Mouse (Mus musculus) erythroblast, embryonic 14.5 days (primary cell): ENCODE data around the gene Cnksr3. TPM values are rescaled to one million over a fixed set of nuclear protein-coding genes. Genes with fewer than 3 reads are reported as not detected.

Experiments used
- H3K27me3 ChIP-seq: 2 replicates; pipeline ENCODE4 v1.6.1; 2012; ENCODE audit warnings: inconsistent platforms; ENCODE audit not compliant: control insufficient read depth
- H3K36me3 ChIP-seq: 2 replicates; pipeline ENCODE4 v1.6.1; 2012; ENCODE audit warnings: mild to moderate bottlenecking, inconsistent platforms; ENCODE audit not compliant: control insufficient read depth
- H3K4me1 ChIP-seq: 2 replicates; pipeline ENCODE4 v1.6.1; 2012; ENCODE audit warnings: inconsistent platforms; ENCODE audit not compliant: control insufficient read depth
- H3K4me3 ChIP-seq: replicated peaks from 2 replicates; pipeline ENCODE3; 2012; ENCODE audit warnings: moderate library complexity, mild to moderate bottlenecking, inconsistent platforms
- H3K9me3 ChIP-seq: 2 replicates; pipeline ENCODE4 v1.6.1; 2012; ENCODE audit warnings: low read length, inconsistent platforms, mixed read lengths; ENCODE audit not compliant: control insufficient read depth
- GATA1 ChIP-seq: IDR thresholded peaks from 2 replicates; pipeline ENCODE4 v1.6.1; 2012; ENCODE audit warnings: low read length, inconsistent platforms, mixed read lengths
- TAL1 ChIP-seq: IDR thresholded peaks from 3 replicates; pipeline ENCODE4 v1.6.1; 2012; ENCODE audit warnings: low read length, inconsistent platforms, mixed read lengths
- polyA plus RNA-seq: library from polyadenylated mRNA; stranded (reverse); fragments of >175 nt; gene quantifications from 2 replicates; pipeline ENCODE4 v1.2.3, GENCODE M21; 2012

The Cnksr3 gene
- polyA plus RNA-seq, 1 experiment, result 0.77 TPM

GRCm38 (mm10) chr10:7182555-7183170, 29.4 kb downstream of the Cnksr3 start:
- no peaks in the 10 kb centered on the region for H3K9me3 ChIP-seq
- 0 out of 2 replicates have a peak, but pooled peaks cover 2% of the 10 kb centered on the region for H3K36me3 ChIP-seq
- no peak overlapping the region for H3K4me3 ChIP-seq
- TF ChIP-seq GATA1 (no peak), TAL1 (no peak)
- H3K27me3 ChIP-seq, result no peaks in the 10 kb centered on the region
- H3K4me1 ChIP-seq, result peaks cover 20% of the 10 kb centered on the region; the same call in 1 of the 2 replicates

GRCm38 (mm10) chr10:7180296-7180695, 31.7 kb downstream of the Cnksr3 start:
- TF ChIP-seq GATA1 (no peak), TAL1 (no peak)

GRCm38 (mm10) chr10:7178571-7178970, 33.5 kb downstream of the Cnksr3 start:
- Histone ChIP-seq H3K4me3 (no peak overlapping the region), H3K27me3 (no peaks in the 10 kb centered on the region), H3K4me1 (peaks cover 18% of the 10 kb centered on the region; the same call in 1 of the 2 replicates), H3K36me3 (no peaks in the 10 kb centered on the region), H3K9me3 (peaks cover 2% of the 10 kb centered on the region; the same call in 1 of the 2 replicates)
- no peak for TF ChIP-seq TAL1
- no peak for TF ChIP-seq GATA1

More at GRCm38 (mm10) chr10:7180296-7180695, 31.7 kb downstream of the Cnksr3 start:
- H3K9me3 ChIP-seq, result peaks cover 2% of the 10 kb centered on the region; the same call in 1 of the 2 replicates
- H3K27me3 ChIP-seq, result no peaks in the 10 kb centered on the region
- H3K4me1 ChIP-seq, result peaks cover 18% of the 10 kb centered on the region; the same call in 1 of the 2 replicates
- H3K4me3 ChIP-seq, result no peak overlapping the region
- no peaks in the 10 kb centered on the region for H3K36me3 ChIP-seq

- TF ChIP-seq TAL1 (no peak), GATA1 (no peak)
- peaks cover 13% of the 10 kb centered on the region; the same call in 1 of the 2 replicates for H3K4me1 ChIP-seq
- H3K9me3 ChIP-seq, result peaks cover 2% of the 10 kb centered on the region; the same call in 1 of the 2 replicates
- no peaks in the 10 kb centered on the region; the same call in 1 of the 2 replicates for H3K36me3 ChIP-seq
- no peaks in the 10 kb centered on the region for H3K27me3 ChIP-seq
- H3K4me3 ChIP-seq, result no peak overlapping the region
Measured at GRCm38 (mm10) chr10:7176205-7176910, 35.7 kb downstream of the Cnksr3 start.

GRCm38 (mm10) chr10:7174480-7174879, 37.6 kb downstream of the Cnksr3 start:
- Histone ChIP-seq H3K4me3 (no peak overlapping the region), H3K36me3 (peaks cover 9% of the 10 kb centered on the region), H3K27me3 (no peaks in the 10 kb centered on the region), H3K4me1 (peaks cover 13% of the 10 kb centered on the region; the same call in 1 of the 2 replicates), H3K9me3 (peaks cover 8% of the 10 kb centered on the region)
- no peak for TF ChIP-seq TAL1
- no peak for TF ChIP-seq GATA1

- Histone ChIP-seq H3K9me3 (peaks cover 11% of the 10 kb centered on the region), H3K27me3 (no peaks in the 10 kb centered on the region), H3K36me3 (peaks cover 9% of the 10 kb centered on the region), H3K4me3 (no peak overlapping the region), H3K4me1 (peaks cover 6% of the 10 kb centered on the region; the same call in 1 of the 2 replicates)
- TF ChIP-seq TAL1, result no peak
- no peak for TF ChIP-seq GATA1
Measured at GRCm38 (mm10) chr10:7173098-7173497, 38.9 kb downstream of the Cnksr3 start.

- peaks cover 9% of the 10 kb centered on the region for H3K36me3 ChIP-seq
- H3K4me1 ChIP-seq, result peaks cover 6% of the 10 kb centered on the region; the same call in 1 of the 2 replicates
- peaks cover 9% of the 10 kb centered on the region; the same call in 1 of the 2 replicates for H3K9me3 ChIP-seq
- H3K4me3 ChIP-seq, result no peak overlapping the region
- TF ChIP-seq GATA1 (no peak), TAL1 (no peak)
- no peaks in the 10 kb centered on the region for H3K27me3 ChIP-seq
Measured at GRCm38 (mm10) chr10:7170434-7170833, 41.6 kb downstream of the Cnksr3 start.

- Histone ChIP-seq H3K36me3 (peaks cover 12% of the 10 kb centered on the region), H3K27me3 (no peaks in the 10 kb centered on the region), H3K9me3 (no peaks in the 10 kb centered on the region), H3K4me1 (peaks cover 28% of the 10 kb centered on the region), H3K4me3 (no peak overlapping the region)
- TF ChIP-seq GATA1, result no peak
- TF ChIP-seq TAL1, result no peak
Measured at GRCm38 (mm10) chr10:7163031-7163430, 49.0 kb downstream of the Cnksr3 start.

- no peaks in the 10 kb centered on the region for H3K27me3 ChIP-seq
- H3K36me3 ChIP-seq, result peaks cover 25% of the 10 kb centered on the region
- H3K4me1 ChIP-seq, result peaks cover 23% of the 10 kb centered on the region
- H3K4me3 ChIP-seq, result no peak overlapping the region
- TF ChIP-seq TAL1, result no peak
- TF ChIP-seq GATA1, result no peak
- no peaks in the 10 kb centered on the region for H3K9me3 ChIP-seq
Measured at GRCm38 (mm10) chr10:7159061-7159511, 53.0 kb downstream of the Cnksr3 start.
